Mouse (Mus musculus) liver, embryonic 14.5 days (tissue): ENCODE data around the gene Ppm1f.

Source experiments
- CTCF ChIP-seq: IDR thresholded peaks from 2 replicates; pipeline ENCODE4 v1.5.1; 2016; ENCODE audit warnings: antibody characterized with exemption, low read depth, control low read depth
- EP300 ChIP-seq: IDR thresholded peaks from 2 replicates; pipeline ENCODE4 v1.6.1; 2016; ENCODE audit warnings: antibody characterized with exemption, low read depth

DNA sequence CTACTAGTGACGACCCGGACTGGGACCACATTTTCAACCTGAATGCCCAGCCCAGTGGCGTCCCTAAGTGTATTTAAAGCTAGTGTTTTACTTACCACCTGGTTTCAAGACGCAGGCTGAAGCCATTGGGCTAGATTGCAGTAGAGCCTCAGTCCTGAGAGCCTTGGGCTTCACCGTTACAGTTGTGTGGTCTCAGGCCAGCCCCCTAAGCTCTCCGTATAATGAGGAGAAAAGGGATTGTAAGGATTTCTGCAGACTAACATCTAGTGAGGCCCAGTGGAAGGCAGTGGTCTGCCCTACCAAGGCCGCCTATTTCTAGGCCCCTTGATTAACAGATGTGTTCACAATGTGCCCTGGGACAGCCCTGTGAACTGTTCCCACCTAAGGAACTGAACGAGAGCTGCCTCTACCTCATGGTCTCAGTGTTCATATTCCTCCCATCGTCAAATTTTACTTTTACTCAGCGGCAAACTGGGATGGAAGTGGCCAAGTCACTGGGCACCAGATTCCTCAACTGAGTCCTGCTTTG lies 851 bp downstream of the Ppm1f start:
- TF ChIP-seq CTCF: no peak
- TF ChIP-seq EP300: no peak
